Mouse (Mus musculus): ENCODE results near the gene Gm28778. TPM values are rescaled to one million over a fixed set of nuclear protein-coding genes. Genes with fewer than 3 reads are reported as not detected.

Gene Gm28778
- polyA plus RNA-seq (2014; fragmentation: Illumina TruSeq; extraction: RNeasy Lipid Tissue Mini Kit (QIAGEN cat#74804); ENCODE audit: low replicate concordance), result not detected

DNA sequence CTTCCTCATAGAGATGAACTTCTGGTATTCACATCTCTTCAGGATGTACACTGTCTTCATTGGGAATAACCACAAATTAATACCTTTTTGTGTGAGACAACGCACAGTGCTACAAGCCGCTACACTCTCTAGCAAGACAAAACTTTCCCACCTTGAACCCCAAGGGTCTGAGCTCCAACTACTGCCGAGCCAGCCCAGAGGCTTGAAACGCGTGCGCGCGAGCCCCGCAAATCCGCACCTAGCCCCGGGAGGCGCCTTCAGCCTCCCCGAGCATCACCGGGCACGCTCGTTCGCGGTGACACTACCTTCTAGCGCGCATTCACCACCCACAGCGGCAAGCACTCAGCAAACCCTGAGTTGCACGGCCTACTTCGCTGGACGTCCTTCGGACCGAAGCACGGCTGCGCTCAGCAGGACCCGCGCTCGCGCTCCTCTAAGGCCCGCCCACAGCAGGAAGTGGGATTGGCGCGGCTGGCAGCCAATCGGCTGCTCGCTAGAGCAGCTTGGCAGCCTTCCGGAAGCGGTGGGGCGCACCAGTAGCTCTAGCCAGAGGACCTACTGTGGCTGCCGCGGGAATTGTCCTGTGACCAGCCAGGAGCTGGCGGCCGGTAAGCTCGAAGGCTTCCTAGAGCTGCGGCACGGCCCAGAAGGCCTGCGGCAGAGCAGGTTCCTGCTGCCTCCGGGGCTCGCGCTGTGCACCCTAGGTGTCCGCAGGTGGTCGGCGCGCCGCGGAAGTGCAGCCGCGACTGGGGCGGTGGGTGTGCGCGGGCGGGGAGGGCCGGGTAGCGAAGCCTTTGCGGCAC, at the start of gene Gm28778, which contains the start of the genes Pms1 and Ormdl1:
Gene Gm28778, plus strand, starts transcription at position 531 of the 803 bp plus-strand sequence.
Gene Pms1, minus strand, starts transcription at position 438 of the 803 bp plus-strand sequence.
Gene Ormdl1, plus strand, starts transcription at position 515 of the 803 bp plus-strand sequence.

DNA sequence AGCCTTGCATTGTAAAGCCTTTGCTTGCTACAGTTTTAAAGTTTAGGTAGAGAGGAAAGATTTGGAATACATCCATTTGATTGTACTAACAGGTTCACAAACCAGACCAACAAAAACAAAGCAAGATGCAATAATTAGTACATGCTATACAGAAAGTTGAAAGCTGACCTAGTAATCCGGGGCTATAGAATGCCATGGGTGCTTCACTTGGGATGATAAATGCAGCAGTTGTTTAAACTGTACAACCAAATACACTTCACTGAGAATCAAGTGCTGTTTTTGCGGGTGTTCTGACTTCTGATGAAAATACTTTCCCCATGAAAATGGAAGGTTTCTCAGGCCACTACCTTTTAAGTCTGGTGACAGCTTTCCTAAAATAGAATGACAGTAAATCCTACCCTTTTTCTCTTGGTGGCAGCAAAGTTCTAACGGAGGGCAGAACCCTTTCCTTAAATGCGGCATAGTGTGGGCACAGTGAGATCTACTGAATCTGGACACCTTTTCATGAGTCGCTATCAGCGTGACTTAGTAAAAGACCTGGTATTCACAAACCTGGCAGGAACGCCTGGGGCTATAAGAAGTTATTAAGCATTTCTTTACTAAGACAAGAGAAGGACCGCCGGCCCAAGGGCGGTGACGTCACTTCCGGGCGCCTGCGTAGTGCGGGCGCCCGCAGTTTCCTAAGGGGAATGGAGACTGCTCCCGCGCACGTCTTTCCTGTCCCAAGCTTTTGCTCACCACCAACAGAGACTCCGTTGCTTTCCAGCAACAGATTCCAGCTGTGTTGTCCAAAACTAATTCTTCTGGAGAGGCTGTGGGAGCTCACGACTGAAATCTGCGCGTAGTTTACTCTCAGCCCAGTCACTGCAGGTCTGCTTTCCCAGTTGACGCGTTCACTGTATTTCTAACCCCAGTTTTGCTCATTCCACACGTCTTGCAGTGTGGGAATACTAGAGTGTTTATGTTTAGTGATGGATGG, 16.4 kb downstream of the Gm28778 start, which contains the start of gene Osgepl1:
Gene Osgepl1, plus strand, starts transcription at position 636 of the 979 bp plus-strand sequence.

DNA sequence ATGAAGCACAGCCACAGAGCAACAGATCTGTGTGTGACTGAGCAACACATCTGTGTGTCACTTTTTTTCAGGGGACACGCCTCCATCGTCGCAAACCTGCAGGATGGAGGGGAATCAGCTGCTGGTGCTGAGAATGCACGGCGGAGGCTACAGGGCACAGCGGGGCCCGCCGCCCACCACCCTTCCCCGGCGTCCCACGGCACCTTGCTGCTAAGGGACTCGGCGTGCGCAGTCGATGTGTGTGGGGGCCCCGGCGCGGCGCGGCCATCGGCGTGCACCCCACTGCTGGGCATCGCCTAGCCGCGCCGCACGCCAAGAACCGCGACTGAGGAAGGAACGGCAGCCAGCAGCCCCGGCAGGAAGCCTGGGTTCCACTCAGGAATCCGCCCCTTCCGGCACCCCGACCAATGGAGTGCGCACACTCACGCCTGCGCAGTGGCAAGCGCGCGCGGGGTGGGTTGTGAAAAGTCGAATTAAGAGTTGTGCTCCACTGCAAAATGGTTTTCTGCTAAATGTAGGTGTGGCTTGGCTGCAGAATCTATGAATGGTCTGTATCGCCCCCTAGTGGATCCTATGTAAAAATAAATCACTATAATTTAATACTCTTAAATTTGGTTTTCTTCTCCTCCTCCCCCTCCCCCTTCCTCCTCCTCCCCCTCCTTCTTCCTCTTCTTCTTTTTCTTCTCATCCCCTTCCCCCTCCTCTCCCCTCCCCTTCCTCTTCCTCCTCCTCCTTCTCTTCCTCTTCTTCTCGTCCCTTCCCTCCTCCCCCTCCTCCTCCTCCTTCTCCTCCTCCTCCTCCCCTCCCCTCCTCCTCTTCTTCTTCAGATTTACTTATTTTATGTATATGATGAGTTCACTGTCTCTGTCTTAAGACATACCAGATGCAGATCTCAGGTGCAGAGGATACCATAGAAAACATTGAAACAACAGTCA, 55.7 kb downstream of the Gm28778 start, which contains the start of the genes Asdurf, Gm28551 and Asnsd1:
Gene Asdurf, minus strand, starts transcription at position 293 of the 935 bp plus-strand sequence.
Gene Gm28551, minus strand, starts transcription at position 341 of the 935 bp plus-strand sequence.
Gene Asnsd1, minus strand, starts transcription at position 426 of the 935 bp plus-strand sequence.

Other genes with a start within 250 kb of the Gm28778 start
- gene Mstn, start 235.5 kb upstream of the Gm28778 start, polyA plus RNA-seq (2014; fragmentation: Illumina TruSeq; extraction: RNeasy Lipid Tissue Mini Kit (QIAGEN cat#74804); ENCODE audit: low replicate concordance), result not detected
- gene 1700019A02Rik, start 109.5 kb upstream of the Gm28778 start, polyA plus RNA-seq (2014; fragmentation: Illumina TruSeq; extraction: RNeasy Lipid Tissue Mini Kit (QIAGEN cat#74804); ENCODE audit: low replicate concordance), result not detected
- 7.9 TPM for gene Pms1, start 93 bp upstream of the Gm28778 start, polyA plus RNA-seq (2014; fragmentation: Illumina TruSeq; extraction: RNeasy Lipid Tissue Mini Kit (QIAGEN cat#74804); ENCODE audit: low replicate concordance)
- 105 TPM for gene Ormdl1, start within 50 bp of the Gm28778 start, polyA plus RNA-seq (2014; fragmentation: Illumina TruSeq; extraction: RNeasy Lipid Tissue Mini Kit (QIAGEN cat#74804); ENCODE audit: low replicate concordance)
- 49.3 TPM for gene Osgepl1, start 16.5 kb downstream of the Gm28778 start, polyA plus RNA-seq (2014; fragmentation: Illumina TruSeq; extraction: RNeasy Lipid Tissue Mini Kit (QIAGEN cat#74804); ENCODE audit: low replicate concordance)
- 160 TPM for gene Asdurf, start 55.5 kb downstream of the Gm28778 start, polyA plus RNA-seq (2014; fragmentation: Illumina TruSeq; extraction: RNeasy Lipid Tissue Mini Kit (QIAGEN cat#74804); ENCODE audit: low replicate concordance)
- not detected for gene Gm28551, start 55.6 kb downstream of the Gm28778 start, polyA plus RNA-seq (2014; fragmentation: Illumina TruSeq; extraction: RNeasy Lipid Tissue Mini Kit (QIAGEN cat#74804); ENCODE audit: low replicate concordance)
- gene Asnsd1, start 55.6 kb downstream of the Gm28778 start, polyA plus RNA-seq (2014; fragmentation: Illumina TruSeq; extraction: RNeasy Lipid Tissue Mini Kit (QIAGEN cat#74804); ENCODE audit: low replicate concordance), result 80.6 TPM

Measured in small intestine, adult 10 weeks (tissue).